Mouse (Mus musculus) kidney, postnatal 4 days (tissue): Measurements from ENCODE around the gene B4galt1.

Experiments
- DNase-seq, 2 experiments: peaks; one replicate each; pipeline ENCODE4 v3.0.0; 2021; ENCODE audit warnings: mixed read lengths in 2 of 2

Gene B4galt1

DNA sequence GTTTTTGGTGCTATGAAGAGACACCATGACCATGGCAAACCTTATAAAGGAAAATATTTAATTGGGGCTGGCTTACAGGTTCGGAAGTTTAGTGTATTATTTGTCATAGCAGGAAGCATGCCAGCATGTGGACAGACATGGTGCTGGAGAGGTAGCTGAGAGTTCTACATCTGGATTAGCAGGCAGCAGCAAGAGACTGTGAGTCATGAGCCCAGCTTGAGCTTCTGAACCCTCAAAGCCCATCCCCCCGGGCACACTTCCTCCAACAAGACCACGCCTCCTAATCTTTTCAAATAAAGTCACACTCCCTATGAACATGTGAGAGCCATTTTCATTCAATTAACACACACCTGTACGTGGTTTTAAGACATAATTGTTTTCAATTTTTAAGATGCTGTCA lies 77.4 kb downstream of the B4galt1 start:
- DNase-seq: peak in 1 of 2 experiments; percentile 30

DNA sequence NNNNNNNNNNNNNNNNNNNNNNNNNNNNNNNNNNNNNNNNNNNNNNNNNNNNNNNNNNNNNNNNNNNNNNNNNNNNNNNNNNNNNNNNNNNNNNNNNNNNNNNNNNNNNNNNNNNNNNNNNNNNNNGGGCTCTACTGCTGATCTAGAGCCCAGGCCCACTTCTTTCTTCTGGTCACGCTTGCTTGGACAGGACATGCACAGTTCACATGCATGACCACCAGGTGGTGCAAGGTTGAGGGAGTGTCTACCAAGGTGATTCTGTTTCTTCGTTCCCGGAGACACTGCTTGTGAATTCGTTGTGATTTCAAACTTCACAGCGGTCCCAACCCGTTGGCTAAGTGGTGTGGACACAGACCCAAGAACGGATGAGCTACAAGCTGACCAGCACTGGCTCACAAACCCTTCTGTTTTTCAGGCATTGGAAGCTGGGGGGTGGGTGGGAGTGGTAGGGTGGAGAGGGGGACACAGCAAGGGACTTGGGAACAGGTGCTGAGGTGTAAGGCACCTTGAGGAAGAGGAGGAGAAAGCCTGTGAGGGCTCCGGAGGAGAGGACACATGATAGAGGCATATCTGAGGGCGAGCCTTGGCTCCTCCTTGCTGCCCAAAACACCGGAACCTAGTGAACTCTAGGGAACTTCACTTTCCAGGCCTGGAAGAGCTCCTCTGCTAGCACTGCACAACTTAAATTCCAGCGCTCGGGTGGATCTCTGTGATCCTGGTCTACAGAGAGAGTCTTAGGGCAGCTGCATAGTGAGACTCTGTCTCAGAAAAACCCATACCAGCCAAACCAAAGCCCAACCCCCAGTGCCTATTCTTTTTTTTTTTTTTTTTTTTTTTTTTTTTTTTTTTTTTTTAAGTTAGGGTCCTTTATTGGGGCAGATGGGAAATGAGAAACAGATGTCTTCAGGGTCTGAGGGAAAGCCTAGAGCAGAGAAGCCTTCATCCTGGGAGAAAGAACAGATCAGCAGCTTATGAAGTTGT lies 79.2 kb downstream of the B4galt1 start:
- peak; percentile 89 to 92 for DNase-seq

DNA sequence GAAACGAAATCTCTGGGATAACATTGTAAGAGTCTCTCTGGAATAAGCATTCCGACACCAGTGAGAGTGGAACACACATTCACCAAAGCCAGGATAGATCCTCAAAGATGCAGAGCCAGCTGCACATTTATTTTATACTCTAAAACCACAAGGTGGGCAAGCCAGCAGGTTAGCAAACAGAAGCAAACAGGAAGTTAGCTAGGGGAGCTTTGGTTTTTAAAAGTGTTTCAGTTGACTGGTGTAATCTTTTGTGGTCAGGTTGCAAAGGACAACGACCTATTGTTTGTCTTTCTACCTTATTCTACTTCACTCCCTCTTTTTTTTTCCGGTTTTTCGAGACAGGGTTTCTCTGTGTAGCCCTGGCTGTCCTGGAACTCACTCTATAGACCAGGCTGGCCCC lies 93.9 kb downstream of the B4galt1 start:
- DNase-seq: no peak

DNA sequence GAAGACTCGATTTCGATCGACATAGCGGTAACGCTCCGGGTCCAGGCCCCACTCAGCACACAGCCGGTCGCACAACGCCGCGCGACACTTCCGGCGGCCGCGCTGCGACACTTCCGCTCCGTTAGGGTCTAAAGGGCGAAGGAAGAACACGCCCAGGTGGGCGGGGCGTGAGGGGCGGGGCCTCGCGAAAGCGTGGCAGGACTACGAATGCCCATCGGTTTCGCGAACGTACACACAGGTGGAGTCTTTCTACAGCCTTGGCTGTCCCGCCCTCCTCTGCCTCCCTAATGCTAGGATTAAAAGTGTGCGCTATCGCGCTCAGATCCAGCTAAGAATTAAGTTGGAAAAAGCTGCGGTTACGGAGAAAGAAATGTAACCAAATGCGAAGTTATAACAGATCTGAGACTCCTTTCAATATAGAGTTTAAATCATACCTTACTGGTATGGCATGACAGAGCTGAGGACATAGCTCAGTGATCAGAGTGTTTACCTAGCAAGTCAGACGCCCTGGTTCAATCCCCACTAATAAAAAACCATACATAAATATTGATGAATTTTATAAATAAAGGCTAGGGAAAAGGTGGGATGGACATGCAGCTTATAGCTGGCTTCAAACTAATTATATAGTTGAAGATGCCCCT lies 95.9 kb downstream of the B4galt1 start, which contains the start of gene Smu1:
Gene Smu1, minus strand, starts transcription at position 144 of the 641 bp plus-strand sequence.
- peak; percentile 99 for DNase-seq

DNA sequence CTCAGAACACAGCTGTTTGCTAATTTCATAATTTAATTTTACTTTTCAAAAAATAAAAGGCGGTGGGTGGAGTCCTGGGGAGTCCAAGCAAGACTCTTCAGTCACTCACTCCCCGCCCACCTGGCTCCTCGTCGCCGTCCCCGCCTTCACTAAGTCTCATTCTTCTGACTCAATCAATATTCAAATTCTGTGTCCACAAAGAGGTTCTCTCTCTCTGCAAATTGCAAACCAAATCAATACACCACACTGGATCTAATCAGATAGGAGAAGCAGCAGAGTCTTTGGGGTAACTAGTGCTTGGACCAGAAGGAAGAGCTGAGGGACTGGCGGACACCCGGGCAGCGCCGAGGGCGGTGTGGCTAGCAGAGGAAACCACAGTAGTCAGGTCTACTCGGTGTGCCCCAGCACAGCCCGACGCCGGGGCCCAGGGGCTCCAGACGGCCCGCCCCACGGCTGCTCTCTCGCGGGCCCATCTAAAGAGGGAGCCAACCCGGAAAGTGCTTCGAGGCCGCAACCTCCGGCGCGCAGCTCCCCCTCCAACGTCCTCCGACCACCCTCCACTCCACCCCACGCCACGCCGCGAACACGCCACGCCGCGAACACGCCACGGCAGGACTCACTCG lies 96.5 kb downstream of the B4galt1 start:
- peak in 1 of 2 experiments; percentile 34 for DNase-seq
